Mouse (Mus musculus) C2C12 (cell line): ENCODE measurements at regions not wholly inside any gene's neighbourhood (a gene's known extent, or its start where the extent isn't known, plus 50 kb on each side); places are given as distances from the start of the nearest gene placed in this dataset.

Source experiments
- CEBPB ChIP-seq: IDR thresholded peaks from one replicate; pipeline ENCODE4 v1.6.1; 2011; ENCODE audit warnings: low read depth, mild to moderate bottlenecking, control low read depth, moderate library complexity
- CTCF ChIP-seq: IDR thresholded peaks from one replicate; pipeline ENCODE4 v1.5.1; 2011; ENCODE audit not compliant: control insufficient read depth, insufficient read depth, insufficient read length
- FOSL1 ChIP-seq: IDR thresholded peaks from one replicate; pipeline ENCODE4 v1.8.0; 2011; ENCODE audit warnings: mild to moderate bottlenecking, low read length; ENCODE audit not compliant: poor library complexity, insufficient read depth, severe bottlenecking
- MAX ChIP-seq: IDR thresholded peaks from one replicate; pipeline ENCODE4 v1.6.1; 2011; ENCODE audit warnings: mild to moderate bottlenecking, control low read depth
- MYOD1 ChIP-seq: IDR thresholded peaks from one replicate; pipeline ENCODE4 v1.6.1; 2011; ENCODE audit warnings: low read depth; ENCODE audit not compliant: control insufficient read depth, insufficient read length
- MYOG ChIP-seq: IDR thresholded peaks from one replicate; pipeline ENCODE4 v1.6.1; 2011; ENCODE audit not compliant: control insufficient read depth, insufficient read length; ENCODE audit errors: extremely low read depth
- USF1 ChIP-seq: IDR thresholded peaks from one replicate; pipeline ENCODE4 v1.6.1; 2011; ENCODE audit warnings: low read depth, mild to moderate bottlenecking, control low read depth, moderate library complexity

GRCm38 (mm10) chr1:137865030-137865429 is 310.5 kb downstream of the Ptprc start:
- TF ChIP-seq CTCF (no peak), MAX (no peak), USF1 (no peak), MYOG (no peak), MYOD1 (no peak), FOSL1 (no peak), CEBPB (no peak)
